Mouse (Mus musculus): ENCODE measurements around the gene Rgs7.

The Rgs7 gene

GRCm38 (mm10) chr1:175143051-175143450 is 349.2 kb downstream of the Rgs7 start:
- DNase-seq = no peak

GRCm38 (mm10) chr1:175128525-175128924 is 363.8 kb downstream of the Rgs7 start:
- DNase-seq = peak; percentile 17

- no peak for DNase-seq
Observed at GRCm38 (mm10) chr1:175124416-175124815, 367.9 kb downstream of the Rgs7 start.

DNA sequence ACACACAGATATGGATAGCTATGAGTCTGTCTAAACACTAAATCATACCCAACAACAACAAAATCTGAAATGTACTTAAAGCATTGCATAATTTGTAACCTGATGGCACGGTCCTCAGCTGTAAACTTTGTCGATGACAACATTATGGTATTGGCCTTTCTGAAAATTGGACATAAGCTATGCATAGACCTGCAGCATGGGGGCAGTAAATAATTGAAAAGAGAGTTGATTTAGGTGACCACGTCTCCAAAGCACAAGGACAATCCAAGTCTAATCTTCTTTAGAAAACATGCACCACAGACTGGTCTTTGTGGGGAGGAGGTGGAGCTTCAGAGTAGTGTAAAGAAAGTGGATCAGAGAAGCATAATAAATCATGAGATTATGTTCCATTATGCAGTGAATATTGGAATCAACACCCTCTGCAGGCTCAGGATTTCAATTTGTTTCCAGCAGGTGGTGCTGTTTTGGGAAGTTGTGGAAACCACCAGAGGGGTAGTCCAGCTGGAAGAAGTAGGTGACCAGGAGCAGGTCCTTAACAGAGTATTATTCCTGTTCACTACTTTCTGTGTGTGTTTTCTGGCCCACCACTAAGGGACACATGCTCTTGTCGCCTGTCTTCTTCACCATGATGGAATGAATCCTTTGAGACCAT is 373.3 kb downstream of the Rgs7 start:
- DNase-seq = no peak

GRCm38 (mm10) chr1:175108270-175108860 is 383.9 kb downstream of the Rgs7 start:
- no peak for DNase-seq

DNA sequence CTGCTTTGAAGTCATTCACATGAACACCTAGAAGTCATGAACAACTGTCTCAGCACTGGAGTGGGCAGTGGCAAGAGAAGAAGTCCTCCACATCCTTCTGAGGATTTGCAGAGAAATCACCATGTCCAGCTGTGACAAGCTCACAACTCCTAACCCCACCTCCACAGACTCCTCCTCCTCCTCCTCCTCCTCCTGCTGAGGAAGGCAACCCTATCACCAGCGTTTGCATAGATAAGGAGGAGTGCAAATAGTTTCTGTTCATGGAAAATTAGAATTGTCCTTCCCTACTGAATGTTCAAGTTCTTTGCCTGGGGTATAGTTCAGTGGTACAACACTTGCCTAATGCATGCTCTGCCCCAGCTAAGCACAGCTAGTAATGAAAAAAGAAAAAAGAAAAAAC is 386.0 kb downstream of the Rgs7 start:
- no peak for DNase-seq

DNA sequence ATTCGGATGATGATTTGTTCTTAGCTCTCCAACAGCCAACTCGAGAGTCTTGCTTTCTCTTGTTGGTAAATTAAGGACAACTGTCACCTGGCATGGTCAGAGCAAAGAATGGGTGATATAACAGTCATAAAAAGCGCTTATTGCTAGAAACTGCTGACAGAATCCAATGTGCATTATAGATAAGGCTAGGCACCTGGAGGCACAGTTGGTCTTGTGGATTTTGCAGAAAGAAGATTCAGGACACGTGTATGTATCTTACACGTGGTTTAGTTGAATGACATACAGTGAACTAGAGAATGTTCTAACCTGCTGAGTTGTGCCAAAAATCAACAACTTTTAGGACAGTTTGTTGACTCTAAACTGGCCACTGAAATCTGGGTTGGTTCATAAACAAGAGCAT is 386.9 kb downstream of the Rgs7 start:
- DNase-seq = no peak

DNA sequence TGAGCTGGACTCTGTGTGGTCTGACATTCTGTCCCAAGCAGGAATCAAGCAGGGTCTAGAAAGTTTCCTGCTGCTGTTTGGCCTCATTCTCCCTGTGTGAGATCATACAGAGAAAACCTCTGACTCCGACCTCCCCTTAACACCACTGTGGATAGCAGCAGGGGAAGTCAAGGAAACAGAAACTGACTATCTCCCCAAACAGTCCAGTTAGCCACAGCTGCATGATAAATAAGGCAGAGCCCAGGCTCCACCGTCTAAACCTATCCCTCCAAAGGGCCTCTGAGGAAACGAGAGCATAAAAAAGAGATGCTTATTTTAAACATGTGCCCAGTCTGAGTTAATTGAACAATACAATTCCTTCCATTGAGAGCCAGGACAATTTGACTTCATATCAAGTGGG is 395.3 kb downstream of the Rgs7 start:
- no peak for DNase-seq

DNA sequence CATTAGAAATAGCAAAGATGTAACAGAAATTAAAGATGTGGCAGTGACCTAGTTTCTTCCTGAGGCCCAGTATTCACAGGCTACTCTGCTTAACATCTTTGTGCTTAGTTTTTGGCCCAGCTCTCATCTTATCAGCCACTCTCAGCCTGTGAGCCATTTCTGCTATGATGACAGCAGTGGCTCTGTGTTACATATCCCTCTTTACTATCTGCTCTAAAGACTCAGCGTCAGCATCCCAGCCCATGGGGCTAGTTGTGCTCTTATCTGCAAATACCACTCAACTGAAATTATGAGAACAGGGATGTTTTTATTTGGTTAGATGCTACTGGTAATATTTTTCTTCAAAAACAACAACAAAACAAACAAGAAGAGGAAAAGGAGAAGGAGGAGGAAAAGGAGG is 410.2 kb downstream of the Rgs7 start:
- DNase-seq = no peak

DNA sequence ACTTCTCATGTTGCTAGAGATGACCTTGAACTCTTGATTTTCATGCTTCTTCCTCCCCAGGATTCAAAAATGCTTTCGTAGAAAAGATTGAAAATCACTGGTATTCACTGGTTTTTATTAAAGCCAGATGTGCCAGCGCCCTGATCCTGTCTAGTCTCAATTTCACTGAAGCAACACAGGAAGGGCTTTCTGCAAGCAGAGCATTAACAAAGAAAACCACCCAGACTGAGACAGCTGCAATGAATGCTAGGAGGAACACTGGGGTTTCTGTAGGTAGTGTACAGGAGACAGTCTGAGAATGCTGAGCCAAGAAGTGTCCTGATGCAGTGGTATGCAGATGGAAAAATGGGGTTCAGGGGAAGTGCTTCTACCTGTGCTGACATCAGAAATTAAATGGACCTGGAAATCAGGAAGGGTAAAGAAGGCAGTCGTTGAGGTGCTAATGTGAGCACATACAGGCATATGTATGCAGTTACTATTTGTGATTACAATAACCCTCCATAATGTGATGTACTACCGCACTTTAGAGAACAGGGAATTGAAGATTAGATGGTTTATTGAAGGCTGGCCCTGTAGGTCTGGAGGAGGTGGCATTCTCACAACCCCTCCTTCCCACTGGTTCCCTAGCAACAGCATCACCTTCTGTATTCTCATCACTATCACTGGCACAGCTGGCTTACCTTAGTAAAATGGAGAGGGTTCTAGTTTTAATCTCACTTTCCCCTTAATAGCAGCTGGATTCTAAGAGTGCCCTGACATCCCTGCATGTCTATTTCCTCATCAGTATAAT is 412.3 kb downstream of the Rgs7 start:
- no peak for DNase-seq

DNA sequence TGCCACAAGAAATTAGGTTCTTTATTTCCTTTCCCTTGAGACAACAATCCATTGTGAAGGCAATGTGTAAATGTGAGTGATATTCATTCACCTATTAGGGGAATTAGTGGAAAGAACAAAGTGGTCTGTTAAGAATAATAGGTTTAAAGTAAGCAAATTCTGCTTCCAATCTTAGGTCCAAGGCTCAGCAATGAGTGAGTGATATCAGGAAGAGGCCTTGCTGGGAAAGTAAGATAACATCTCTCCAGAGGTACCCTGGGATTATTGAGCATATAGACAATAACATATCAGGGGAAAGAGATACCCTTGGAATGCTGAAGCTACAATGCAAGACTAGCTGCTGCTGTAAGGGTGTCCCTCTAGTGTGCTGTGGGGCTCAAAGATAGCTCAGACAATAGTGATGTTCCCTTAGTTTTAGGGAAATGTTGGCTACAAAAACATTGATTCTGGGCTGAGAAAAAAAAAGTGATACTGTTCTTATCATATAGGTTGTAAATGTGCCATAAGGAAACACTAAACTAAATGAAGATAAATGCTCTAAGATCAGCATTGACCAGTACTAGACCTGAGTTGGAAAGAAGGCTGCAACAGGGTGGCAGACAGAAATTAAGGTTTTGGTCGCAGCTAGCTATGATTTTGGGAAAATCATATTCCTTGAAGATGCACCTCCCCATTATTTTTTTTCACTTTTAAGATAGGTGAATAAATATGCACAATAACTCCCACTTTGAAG is 418.6 kb downstream of the Rgs7 start:
- no peak for DNase-seq

GRCm38 (mm10) chr1:175069758-175070290 is 422.5 kb downstream of the Rgs7 start:
- DNase-seq = no peak

- no peak for DNase-seq
Observed at GRCm38 (mm10) chr1:175049121-175049520, 443.2 kb downstream of the Rgs7 start.

DNA sequence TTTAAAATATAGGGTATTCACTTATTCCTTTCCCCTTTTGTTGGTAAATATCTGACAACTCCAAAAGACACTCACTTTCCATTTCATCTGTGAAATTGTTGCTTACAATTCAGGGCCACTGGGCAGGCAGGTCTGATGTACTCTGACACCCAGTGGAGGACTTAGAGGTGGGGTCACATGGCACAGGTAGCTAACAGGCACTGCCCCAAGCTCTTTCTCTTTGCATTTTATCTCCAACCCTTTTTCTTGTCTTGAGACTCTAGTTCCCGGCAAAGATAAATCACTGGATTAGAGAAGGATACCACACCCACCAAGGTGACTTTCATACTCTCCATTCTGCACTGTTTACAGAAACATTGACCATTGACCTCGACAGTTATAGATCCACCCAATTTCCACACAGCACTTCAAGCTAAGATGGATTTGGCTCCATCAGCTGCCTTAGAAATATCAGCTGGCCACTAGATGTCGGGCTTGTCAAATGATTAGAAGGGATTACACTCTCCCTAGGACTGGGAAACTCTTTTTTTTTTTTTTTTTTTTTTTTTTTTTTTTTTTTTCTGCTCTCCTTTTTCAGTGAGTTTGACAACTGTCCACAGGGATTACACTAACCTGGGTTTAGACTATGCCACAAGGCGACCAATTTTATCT is 451.0 kb downstream of the Rgs7 start:
- peak; percentile 36 for DNase-seq

- DNase-seq = no peak
Observed at GRCm38 (mm10) chr1:175040038-175040437, 452.3 kb downstream of the Rgs7 start.

DNA sequence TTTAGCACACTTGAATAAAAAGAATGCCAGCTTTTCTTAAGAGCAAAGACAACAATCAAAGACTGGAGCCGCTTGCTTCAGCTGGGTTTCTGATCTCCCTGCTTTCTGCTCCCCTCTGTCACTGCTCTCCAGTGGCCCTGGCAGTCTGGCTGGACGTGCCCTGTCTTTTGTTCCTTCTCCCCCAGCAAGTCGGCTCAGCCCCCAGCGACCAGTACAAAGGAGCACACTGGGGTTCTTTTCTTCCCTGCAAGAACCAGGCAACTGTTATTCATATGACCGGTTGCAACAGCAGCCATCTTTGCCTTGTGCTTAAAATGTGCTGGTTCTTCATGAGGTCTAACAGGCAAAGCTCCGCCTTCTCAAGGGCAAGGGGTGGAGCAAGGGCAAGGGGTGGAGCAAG is 452.7 kb downstream of the Rgs7 start:
- no peak for DNase-seq

DNA sequence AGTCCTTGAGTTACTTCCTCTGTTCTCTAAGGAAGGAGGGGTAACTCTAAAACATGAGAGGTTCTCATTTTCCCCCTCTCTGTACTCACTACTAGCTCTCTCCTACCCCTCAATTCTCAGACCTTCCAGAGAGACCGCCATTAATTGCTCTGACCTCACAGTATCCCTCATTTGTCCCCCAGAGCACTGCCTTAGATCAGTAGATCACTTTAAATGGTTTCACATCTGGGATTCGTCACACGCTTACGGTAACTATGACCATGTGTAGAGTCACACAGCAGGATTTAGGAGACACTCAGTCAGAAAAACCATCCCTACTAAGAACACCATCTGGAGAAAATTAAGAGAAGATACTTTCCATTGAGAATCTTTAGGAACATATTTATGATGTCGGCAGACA is 456.8 kb downstream of the Rgs7 start:
- DNase-seq = no peak

DNA sequence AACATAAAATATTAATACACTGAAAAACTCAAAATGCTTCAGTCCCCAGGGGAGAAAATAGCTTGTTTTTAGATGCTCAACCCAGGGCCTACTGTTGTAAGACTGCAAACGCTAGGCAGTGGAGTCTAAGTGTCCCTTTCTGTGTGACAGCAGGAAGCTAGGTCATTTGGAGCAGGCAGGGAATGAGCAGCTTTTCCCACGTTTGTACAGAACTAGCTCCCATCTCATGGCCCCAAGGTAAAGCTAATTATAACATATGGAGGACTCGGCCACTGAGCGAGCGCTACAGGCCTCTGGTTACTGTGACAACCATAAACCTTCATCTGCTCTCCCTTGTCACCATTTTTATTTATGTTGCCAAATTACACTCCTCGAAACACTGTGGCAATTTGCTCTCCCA is 460.3 kb downstream of the Rgs7 start:
- no peak for DNase-seq

GRCm38 (mm10) chr1:175028716-175029204 is 463.5 kb downstream of the Rgs7 start:
- DNase-seq = no peak

DNA sequence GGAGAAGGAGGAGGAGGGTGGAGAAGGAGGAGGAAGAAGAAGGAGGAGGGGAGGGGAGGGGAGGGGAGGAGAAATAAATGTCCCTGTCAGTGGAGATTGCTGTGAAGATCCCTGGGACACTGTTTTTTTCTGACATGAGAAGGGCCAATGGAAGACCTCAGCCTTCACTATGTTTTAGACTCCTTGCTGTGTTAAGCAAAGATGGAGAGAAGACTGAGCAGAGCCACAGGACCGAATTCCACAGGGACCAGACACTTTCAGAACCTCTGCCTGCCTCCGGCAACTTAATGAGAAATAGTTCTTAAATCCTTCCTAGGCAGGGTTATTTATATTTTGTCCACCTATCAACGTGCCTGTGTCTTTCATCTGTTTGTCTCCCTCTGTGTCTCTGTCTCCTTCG is 464.0 kb downstream of the Rgs7 start:
- no peak for DNase-seq

DNA sequence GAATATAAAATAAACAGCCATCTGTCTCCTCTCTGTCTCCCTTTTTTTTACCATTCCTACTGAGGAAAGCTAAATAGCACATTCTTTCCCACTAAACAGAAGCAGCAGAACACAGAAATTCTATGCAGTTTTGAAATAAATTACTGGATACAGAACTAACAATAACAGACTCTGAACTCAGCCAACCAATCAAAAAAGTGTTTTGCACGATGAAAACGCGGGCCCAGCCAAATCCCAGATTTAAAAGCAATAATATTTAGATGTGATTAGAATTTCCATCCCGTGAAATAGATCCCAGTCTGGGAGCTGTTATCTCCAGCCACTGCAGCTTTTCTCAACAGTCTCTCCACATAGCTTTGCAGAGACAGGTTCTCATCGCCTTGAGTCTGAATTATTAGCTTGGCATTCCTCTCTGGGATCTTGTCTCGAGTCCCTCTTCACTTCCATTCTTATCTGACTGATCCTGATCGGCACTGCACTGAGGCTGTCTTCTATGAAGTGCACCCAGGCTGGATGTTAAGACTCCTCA is 466.5 kb downstream of the Rgs7 start:
- no peak for DNase-seq

DNA sequence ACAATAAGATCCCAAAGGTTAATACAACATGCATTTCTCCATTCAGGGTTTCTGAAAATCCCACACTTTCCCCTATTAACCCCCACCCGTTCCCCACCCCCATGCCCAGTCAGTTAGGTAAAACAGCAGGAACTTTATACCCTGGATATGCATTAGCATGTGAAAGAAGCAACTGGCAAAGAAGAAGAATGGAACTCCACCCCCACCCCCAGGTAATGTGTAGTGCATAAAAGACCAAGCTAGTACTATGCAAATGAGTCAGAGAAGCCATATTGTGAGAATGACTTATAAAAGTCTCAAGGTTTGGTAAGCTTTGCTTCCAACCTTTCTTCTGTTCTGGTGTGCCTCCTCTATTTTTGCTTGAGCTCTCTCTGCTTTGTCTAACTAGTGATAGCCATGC is 468.2 kb downstream of the Rgs7 start:
- no peak for DNase-seq

Measured in cerebellum, adult 11-12 months (tissue).